Mouse (Mus musculus): ENCODE measurements around the gene Acp1. TPM values are rescaled to one million over a fixed set of nuclear protein-coding genes. Genes with fewer than 3 reads are reported as not detected.

Gene Acp1
- 10 to 100 TPM; 74.9 to 81.0 TPM for total RNA-seq (2021)
- long read RNA-seq, experiment 1, transcript Acp1-202 (6 exons, 2,754 nt), result major isoform, 77 of 134 reads
- long read RNA-seq, experiment 1, transcript Acp1-201 (6 exons, 3,066 nt), result minor isoform, 44 of 134 reads
- long read RNA-seq, experiment 1, partial matches to known transcripts, result 1 of 134 reads
- long read RNA-seq, experiment 1, other reads (novel, unspliced or antisense), result 10 of 134 reads
- long read RNA-seq, experiment 2, transcript Acp1-202 (6 exons, 2,754 nt), result major isoform, 70 of 162 reads
- long read RNA-seq, experiment 2, transcript Acp1-201 (6 exons, 3,066 nt), result minor isoform, 51 of 162 reads
- long read RNA-seq, experiment 2, partial matches to known transcripts, result 0 of 162 reads
- long read RNA-seq, experiment 2, other reads (novel, unspliced or antisense), result 37 of 162 reads

- DNase-seq (ENCODE audit: low spot score in 2 of 2), result peak; percentile 90
These were observed at the start of gene Acp1, which contains the start of gene Sh3yl1 for GRCm38 (mm10) chr12:30911261-30912047. TSS of gene Acp1 (minus strand) at chr12:30911589. TSS of gene Sh3yl1 (plus strand) at chr12:30911668.

GRCm38 (mm10) chr12:30944197-30944596, 32.8 kb upstream of the Acp1 start:
- no peak for DNase-seq (ENCODE audit: low spot score in 2 of 2)

DNA sequence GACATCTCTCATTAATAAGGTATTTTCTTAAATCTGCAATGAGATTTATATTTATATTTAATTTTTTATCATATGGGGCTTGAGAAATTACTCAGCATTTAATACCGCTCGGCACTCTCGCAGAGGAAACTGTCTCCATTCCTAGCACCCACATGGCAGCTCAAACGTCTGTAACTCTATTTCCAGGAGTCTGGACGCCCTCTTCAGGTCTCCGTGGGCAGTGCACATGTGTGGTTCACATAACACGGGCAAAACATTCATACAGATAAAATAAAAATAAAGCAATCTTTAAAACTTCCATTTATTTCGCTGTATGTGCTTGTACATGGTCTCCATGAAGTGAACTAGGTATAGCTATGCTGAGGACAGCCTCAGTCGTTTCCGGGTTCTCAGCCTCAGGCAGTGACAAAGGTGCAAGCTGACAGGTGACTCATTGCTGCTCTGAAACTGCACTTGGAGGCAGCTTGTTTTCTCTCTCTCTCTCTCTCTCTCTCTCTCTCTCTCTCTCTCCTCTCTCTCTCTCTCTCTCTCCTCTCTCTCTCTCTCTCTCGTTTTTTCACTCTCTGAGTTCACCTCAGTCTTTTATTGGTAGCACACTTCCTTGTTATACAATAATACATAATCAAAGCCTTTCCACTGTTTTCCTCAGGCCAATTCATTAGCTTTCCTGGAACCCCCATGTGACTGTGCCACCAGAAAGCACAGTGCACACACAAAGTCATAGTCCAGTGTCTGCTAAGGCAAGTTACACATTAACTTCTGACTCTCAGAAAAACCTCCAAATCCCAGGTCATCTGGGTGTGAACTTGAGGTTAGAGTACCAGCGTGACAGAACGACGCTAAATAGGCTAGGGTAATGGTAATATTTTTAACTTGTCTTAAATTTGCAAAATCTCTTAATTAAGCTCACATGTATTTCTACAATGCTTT, 31.9 kb upstream of the Acp1 start:
- DNase-seq (ENCODE audit: low spot score in 2 of 2), result no peak

- DNase-seq (ENCODE audit: low spot score in 2 of 2), result no peak
These were observed 25.5 kb upstream of the Acp1 start for GRCm38 (mm10) chr12:30936899-30937298.

DNA sequence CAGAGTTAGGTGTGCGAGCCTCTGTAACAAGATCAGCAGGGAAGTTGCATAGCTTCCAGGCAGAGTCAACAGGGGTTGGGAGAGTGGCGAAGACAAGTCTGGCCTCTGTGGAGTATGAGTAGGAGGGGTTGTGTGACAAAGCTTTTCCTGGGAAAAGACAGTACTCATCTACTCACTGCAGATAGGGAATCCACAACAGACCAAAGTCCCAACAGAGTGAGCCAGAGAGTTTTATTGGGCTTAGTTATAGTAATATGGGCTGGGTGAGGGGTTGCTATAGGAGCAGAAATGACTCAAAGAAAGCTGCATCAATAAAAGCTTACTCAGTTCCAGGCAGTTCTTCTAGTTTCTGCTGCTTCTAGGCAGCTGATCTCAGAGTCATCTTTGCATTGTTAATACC, 21.9 kb upstream of the Acp1 start:
- no peak for DNase-seq (ENCODE audit: low spot score in 2 of 2)

DNA sequence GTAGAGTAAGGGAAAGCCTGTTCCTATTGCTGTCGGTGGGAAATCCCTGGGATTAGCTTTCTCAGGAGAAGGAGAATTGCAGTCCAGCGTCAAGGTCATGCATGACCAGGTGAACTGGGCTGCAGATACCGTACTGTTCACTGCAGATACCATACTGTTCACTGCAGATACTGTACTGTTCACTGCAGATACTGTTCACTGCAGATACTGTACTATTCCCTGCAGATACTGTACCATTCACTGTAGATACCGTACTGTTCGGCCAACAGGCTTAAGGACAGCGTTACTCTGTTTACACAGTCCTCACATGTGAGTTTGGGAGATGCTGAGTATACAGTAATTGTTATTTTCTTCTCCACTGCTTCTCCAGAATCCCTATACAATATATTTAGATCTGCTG, 16.8 kb upstream of the Acp1 start:
- no peak for DNase-seq (ENCODE audit: low spot score in 2 of 2)

- DNase-seq (ENCODE audit: low spot score in 2 of 2), result no peak
These were observed 11.0 kb upstream of the Acp1 start for GRCm38 (mm10) chr12:30922401-30922800.

DNA sequence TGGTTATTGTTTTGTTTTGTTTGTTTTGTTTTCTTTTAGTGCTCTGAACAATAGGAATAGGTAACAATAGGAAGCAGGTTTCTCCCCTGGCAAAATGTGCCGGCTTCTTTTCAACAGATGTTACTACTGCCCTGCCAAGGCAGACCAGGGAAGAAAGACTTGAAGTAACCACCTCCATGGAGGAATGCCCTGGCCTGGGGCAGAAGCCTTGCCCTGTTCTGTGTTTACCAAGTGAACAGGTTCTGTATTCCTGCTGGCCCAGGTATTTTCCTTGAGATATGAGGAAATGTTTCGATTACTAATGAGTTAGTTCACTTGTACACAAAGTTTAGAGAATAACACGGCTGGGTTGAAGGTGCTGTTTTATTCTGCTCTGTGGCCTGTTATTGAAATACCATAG, 1.5 kb upstream of the Acp1 start:
- no peak for DNase-seq (ENCODE audit: low spot score in 2 of 2)

- peak in 1 of 2 experiments; percentile 5 for DNase-seq (ENCODE audit: low spot score in 2 of 2)
These were observed 626 bp upstream of the Acp1 start for GRCm38 (mm10) chr12:30912048-30912381.

DNA sequence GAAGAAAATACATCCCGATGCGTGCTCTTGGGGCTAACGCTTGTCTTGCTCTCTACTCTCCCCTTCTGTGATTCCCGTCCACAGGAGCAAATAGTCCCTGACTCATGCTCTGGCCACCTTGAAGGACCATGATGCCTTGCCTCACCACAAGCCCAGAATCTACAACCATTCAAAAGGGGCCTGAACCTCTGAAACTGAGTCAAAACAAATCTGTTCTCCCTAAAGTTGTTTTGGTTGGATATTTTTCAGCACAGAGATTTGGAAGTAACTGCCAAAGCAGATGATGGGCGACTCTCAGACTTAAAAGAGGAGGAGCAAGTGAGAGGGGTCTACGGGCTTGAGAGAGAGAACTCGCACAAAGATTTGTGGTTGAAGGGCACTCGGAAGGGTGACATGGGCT, 529 bp downstream of the Acp1 start:
- DNase-seq (ENCODE audit: low spot score in 2 of 2), result no peak

DNA sequence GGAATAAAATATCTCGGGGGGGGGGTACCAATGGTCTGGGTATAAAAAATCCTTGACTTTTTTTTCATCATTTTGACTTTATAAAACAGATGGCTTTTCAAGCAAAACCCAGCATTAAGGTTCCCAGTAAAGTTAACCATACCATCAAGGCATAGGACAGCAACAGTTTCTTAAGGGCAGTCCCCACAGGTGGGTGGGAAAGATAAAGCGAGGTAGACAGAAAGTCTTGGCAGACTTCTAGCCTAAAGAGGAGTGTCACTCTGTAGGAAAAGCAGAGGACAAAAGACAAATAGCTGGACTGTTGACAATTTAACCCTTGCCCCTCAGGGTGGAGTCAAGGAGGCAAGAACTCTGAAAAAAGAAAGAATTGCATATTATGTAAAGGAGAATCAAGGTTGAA, 1.5 kb downstream of the Acp1 start:
- no peak for DNase-seq (ENCODE audit: low spot score in 2 of 2)

DNA sequence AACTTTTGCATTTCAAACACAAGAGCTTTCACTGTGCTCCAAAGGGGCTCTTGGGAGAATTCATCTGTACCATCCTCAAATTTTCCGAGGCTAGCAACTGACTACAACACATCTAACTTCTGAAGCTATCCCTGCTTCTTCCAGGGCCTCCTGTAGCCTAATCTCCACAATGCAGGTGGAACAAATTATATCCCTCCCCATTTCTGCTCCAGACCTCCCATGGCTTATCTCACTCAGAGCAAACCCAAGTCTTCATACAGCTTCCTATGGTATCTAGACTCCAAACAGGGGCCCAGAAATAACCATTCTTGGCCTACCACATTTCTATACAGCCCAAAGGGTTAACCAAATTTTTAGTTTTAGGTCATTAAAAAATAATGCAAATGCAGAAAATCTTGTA, 2.7 kb downstream of the Acp1 start:
- DNase-seq (ENCODE audit: low spot score in 2 of 2), result no peak

GRCm38 (mm10) chr12:30897039-30897438, 14.3 kb downstream of the Acp1 start:
- no peak for DNase-seq (ENCODE audit: low spot score in 2 of 2)

DNA sequence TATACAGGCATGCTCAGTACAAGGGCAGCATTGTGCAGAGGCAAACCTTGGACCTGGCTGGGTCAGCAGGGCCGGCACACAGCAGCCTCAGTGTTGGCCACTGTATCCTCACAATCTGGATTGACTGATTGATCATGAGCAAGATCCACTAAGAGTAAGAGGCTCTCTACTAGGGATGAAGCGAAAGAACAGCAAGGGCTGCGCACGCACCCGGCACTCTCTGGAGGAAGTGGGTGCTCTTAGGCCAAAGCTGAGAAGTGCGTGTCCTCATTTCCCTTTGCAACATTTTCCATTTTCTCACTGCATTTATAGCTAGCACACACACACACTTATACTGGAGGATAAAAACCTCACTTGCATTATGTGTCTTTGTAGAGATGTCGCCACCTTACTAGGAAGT, 20.0 kb downstream of the Acp1 start:
- DNase-seq (ENCODE audit: low spot score in 2 of 2), result no peak

- peak in 1 of 2 experiments; percentile 44 for DNase-seq (ENCODE audit: low spot score in 2 of 2)
These were observed 21.3 kb downstream of the Acp1 start for GRCm38 (mm10) chr12:30890067-30890466.

DNA sequence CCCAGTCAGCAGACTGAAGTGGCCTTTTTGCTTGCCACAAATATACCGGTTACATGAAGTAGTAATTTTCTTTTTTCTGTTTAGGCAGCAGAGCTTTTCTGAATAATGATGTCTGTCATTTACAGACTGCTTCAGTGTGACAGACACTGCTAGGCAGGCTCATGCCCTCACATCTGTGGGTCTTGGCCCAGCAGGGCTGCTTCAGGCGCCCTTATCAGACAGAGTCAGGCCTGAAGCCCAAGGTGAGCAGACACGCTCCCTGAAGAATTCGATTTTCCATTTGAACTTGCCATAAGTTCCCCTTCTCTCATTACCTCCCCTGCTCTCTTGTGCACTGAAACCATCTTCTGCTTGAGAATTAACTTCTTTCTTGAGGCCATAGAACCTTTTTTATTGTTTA, 23.4 kb downstream of the Acp1 start:
- DNase-seq (ENCODE audit: low spot score in 2 of 2), result no peak

GRCm38 (mm10) chr12:30885891-30886290, 25.5 kb downstream of the Acp1 start:
- DNase-seq (ENCODE audit: low spot score in 2 of 2), result no peak

GRCm38 (mm10) chr12:30884622-30885230, 26.7 kb downstream of the Acp1 start:
- DNase-seq (ENCODE audit: low spot score in 2 of 2), result no peak

DNA sequence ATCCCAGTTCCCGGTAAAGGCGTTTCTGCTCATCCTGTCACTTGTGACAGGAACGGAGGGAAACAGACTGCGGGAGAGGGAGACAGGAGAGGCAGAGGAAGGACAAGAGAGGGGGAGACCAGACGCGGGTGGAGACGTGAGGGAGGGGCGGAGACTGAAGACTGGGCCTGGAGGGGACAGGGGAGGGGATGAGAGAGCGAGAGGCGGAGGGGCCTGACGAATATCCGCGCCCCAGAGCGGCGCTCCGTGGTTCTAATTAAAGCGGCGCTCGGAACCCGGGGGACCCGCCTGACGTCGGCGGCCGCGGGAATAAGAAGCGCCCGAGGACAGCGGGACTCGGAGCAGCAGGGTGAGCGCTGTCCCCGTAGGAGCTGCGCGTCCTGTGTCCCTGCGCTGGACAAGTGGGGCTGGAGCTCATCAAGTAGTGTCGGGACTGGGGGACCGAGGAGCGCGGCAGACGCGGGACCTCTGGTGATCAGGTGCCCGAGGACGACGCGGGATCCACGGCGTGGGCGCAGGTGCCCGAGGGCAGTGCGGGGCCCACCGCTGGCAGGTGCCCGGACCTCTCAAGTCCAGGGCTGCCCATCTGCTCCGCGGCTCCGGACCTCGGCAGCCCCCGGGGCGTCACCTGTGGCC, 27.3 kb downstream of the Acp1 start, which contains the start of gene Alkal2:
Alkal2 (plus strand) TSS at position 337 of the 636 bp plus-strand sequence.
- DNase-seq (ENCODE audit: low spot score in 2 of 2), result no peak

GRCm38 (mm10) chr12:30883592-30883985, 27.8 kb downstream of the Acp1 start:
- no peak for DNase-seq (ENCODE audit: low spot score in 2 of 2)

Data from adrenal gland, postnatal 4 days (tissue).